Mouse (Mus musculus): ENCODE data around the gene Ano10. TPM values are rescaled to one million over a fixed set of nuclear protein-coding genes. Genes with fewer than 3 reads are reported as not detected.

Ano10 gene
- 46.1 and 51.2 TPM in 2 replicates for polyA plus RNA-seq (2015; fragmentation: Nextera tagmentation; extraction: Ambion mirVana)

DNA sequence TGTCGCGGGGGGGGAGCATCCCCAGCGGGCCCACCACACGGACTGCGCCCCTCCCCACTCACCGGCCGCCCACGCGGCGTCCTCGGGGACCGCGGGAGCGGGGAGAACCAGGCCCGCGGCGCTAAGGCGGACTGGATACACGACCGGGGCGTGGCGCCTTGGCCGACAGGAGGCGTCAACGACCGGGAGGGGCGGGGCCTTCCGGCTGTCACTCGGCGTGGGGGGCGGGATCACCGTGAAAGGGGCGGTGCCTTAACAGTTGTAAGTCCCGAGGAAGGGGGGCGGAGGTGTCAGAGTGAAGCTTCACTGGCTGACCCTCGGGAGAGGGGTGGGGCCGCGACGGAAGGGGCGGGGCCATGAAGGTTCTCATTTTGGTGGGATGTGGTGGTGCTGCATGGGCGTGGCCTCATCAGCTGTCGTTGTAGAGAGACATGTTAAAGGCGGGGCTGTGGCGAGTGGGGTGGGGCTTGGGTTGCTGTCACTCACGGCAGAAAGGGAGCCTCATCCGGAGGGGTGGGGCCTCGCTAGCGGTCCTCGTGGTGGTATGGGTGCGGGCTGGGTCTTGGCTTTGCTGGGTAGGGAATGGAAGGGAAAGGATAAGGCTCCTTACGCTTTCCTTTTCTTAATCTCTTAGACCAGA lies at the start of gene Ano10:
TSS of gene Ano10 (minus strand) at position 182 of the 640 bp plus-strand sequence.
- Histone ChIP-seq H3K27me3 (no peaks in the 10 kb centered on the region), H3K27ac (peak within 1 kb of the TSS; percentile 78), H3K9me3 (no peaks in the 10 kb centered on the region), H3K4me1 (peaks cover 17% of the 10 kb centered on the region), H3K36me3 (no peaks in the 10 kb centered on the region), H3K4me3 (peak within 1 kb of the TSS; percentile 80), H3K9ac (peak within 1 kb of the TSS; percentile 74), H3K4me2 (peak within 1 kb of the TSS; percentile 60)
- WGBS = 1% methylated on average over 50 of the region's 51 CpGs
- ATAC-seq (ENCODE audit: insufficient number of reproducible peaks, low FRiP score, low TSS enrichment, low read depth) = peak; percentile 96

DNA sequence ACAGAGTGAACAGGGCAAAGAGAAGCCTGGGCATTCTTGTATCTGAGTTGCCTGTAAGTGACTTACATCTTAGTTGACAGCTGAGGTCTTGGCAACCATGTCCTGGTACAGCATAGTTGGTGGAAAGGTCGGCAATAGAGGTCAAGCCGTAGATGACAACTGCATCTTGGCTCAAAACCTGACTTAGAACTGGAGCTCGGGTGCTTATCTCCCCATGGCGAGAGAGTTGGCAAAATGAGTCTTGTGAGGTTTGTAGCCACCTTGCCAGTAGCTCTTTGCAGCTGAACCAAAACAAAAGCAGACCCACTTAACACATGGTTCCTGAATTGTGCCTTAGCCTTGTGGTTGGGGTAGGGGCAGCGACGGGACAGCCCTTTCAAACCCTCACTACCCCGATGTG lies 49.2 kb upstream of the Ano10 start:
- no peak for ATAC-seq (ENCODE audit: insufficient number of reproducible peaks, low FRiP score, low TSS enrichment, low read depth)
- H3K27me3 ChIP-seq = no peaks in the 10 kb centered on the region
- no peak overlapping the region for H3K4me3 ChIP-seq
- no peak overlapping the region for H3K27ac ChIP-seq
- no peaks in the 10 kb centered on the region for H3K4me1 ChIP-seq
- H3K4me2 ChIP-seq = no peak overlapping the region
- no peak overlapping the region for H3K9ac ChIP-seq
- WGBS = 82% methylated on average over 7 of the region's 7 CpGs
- H3K36me3 ChIP-seq = no peaks in the 10 kb centered on the region
- H3K9me3 ChIP-seq = no peaks in the 10 kb centered on the region

DNA sequence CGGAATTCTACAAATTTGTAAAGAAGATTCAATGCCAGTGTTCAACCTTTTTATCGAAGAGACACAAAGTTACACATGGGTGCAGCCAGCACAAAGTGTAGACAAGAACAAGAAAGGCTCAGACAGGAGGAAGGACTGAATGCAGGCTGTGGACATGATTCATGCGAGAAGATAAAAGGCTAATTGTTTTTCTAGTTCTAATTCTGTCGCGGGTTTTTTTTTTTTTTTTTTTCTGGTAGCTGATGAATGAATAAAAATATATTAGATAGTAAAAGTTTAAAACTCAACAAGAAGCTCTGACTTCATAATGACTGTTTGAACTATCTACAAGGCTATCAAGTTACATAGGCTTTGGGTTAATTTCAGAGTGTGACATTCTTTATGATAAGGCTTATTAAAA lies 45.7 kb upstream of the Ano10 start:
- Histone ChIP-seq H3K4me3 (no peak overlapping the region), H3K4me2 (no peak overlapping the region), H3K27ac (no peak overlapping the region), H3K9me3 (no peaks in the 10 kb centered on the region), H3K27me3 (no peaks in the 10 kb centered on the region), H3K4me1 (no peaks in the 10 kb centered on the region), H3K9ac (no peak overlapping the region), H3K36me3 (no peaks in the 10 kb centered on the region)
- ATAC-seq (ENCODE audit: insufficient number of reproducible peaks, low FRiP score, low TSS enrichment, low read depth) = no peak
- WGBS = 62% methylated on average over 5 of the region's 5 CpGs

DNA sequence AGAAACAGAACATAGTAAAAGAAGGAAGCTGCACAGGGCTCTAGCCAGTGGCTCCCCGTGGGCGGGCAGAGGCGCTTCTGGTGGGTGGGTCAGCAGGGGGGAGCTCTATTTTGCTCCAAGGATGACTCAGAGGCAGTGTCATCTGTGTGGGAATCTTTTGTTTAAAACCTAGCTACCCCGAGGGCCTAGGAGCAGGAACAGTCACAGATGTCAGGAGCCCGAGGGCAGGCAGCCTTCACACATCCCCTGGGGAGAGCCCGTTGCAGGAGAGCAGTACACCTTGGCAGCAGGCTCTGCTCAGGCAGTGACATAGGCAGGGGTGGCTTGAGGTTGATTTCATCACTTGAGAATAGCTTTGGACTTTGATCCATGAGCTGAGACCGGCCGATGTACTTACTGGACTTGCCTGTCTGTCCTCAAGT lies 43.3 kb upstream of the Ano10 start:
- no peak for ATAC-seq (ENCODE audit: insufficient number of reproducible peaks, low FRiP score, low TSS enrichment, low read depth)
- 44% methylated on average over 8 of the region's 8 CpGs for WGBS

DNA sequence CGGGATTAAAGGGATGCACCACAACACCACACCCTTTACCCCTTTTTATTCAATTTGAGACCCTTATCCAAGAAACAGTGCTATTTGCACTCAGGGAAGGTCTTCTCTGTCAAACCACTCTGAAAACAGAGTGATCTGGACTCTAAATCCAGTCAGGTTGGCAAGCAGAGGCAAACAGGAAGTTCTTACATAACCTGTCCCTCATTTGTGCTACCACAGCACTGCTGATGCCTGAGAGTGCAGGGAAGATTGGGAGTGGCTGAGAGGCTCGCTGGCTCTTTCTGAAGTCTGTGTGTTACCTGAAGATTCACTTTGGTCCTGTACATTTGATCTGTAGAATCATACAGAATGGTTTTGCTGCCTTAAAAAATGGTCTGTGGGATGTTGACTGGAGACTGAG lies 42.5 kb upstream of the Ano10 start:
- Histone ChIP-seq H3K4me3 (no peak overlapping the region), H3K27ac (no peak overlapping the region), H3K27me3 (no peaks in the 10 kb centered on the region), H3K4me2 (no peak overlapping the region), H3K9me3 (no peaks in the 10 kb centered on the region), H3K9ac (no peak overlapping the region), H3K4me1 (no peaks in the 10 kb centered on the region), H3K36me3 (no peaks in the 10 kb centered on the region)
- 72% methylated on average over 2 of the region's 2 CpGs for WGBS
- no peak for ATAC-seq (ENCODE audit: insufficient number of reproducible peaks, low FRiP score, low TSS enrichment, low read depth)

More for the DNA sequence above, 43.3 kb upstream of the Ano10 start:
- H3K4me1 ChIP-seq = no peaks in the 10 kb centered on the region
- H3K36me3 ChIP-seq = no peaks in the 10 kb centered on the region
- H3K9me3 ChIP-seq = no peaks in the 10 kb centered on the region
- no peaks in the 10 kb centered on the region for H3K27me3 ChIP-seq
- no peak overlapping the region for H3K4me3 ChIP-seq
- H3K4me2 ChIP-seq = no peak overlapping the region
- no peak overlapping the region for H3K9ac ChIP-seq
- H3K27ac ChIP-seq = no peak overlapping the region

DNA sequence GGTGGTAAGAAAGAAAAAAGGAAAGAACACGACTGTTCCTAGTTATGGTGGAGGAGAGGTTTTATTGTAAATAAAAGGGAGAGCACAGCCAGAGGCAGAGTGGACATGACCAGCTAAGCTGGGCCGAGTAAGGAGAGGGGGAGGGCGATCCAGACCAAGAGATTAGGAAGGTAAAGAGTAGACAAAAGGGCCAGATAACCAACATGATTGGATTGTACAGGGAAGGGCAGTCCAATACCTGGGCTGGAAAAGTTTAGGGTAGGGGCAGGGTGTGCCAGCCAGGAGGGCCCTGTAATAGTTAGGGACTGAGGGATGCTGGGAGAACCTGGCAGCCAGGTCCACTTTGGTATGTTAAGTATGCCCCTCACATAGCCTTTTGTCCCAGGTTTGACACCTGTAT lies 34.0 kb upstream of the Ano10 start:
- no peak for ATAC-seq (ENCODE audit: insufficient number of reproducible peaks, low FRiP score, low TSS enrichment, low read depth)
- Histone ChIP-seq H3K9me3 (no peaks in the 10 kb centered on the region), H3K27ac (no peak overlapping the region), H3K36me3 (no peaks in the 10 kb centered on the region), H3K4me2 (no peak overlapping the region), H3K4me1 (no peaks in the 10 kb centered on the region), H3K27me3 (no peaks in the 10 kb centered on the region), H3K4me3 (no peak overlapping the region), H3K9ac (no peak overlapping the region)
- 59% methylated on average over 3 of the region's 3 CpGs for WGBS

DNA sequence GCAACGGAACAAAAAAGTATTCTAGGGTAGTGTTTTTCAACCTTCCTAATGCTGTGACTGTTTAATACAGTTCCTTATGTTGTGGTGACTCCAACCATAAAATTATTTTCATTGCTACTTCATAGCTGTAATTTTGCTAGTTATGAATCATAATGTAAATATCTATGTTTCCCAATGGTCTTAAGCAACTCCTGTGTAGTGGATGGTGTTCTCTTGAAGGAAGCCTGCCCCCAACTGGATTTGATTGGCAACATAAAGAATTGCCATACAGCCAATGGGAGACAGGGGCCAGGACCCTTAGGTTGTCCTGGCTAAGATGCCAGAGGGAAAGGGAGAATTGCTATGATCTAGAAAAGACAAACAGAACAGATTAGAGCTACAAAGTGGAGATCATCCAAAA lies 31.8 kb upstream of the Ano10 start:
- no peaks in the 10 kb centered on the region for H3K9me3 ChIP-seq
- H3K4me1 ChIP-seq = no peaks in the 10 kb centered on the region
- H3K27me3 ChIP-seq = no peaks in the 10 kb centered on the region
- 96% methylated on average over 1 of the region's 1 CpGs for WGBS
- no peak for ATAC-seq (ENCODE audit: insufficient number of reproducible peaks, low FRiP score, low TSS enrichment, low read depth)
- no peak overlapping the region for H3K4me3 ChIP-seq
- H3K36me3 ChIP-seq = no peaks in the 10 kb centered on the region
- no peak overlapping the region for H3K27ac ChIP-seq
- H3K9ac ChIP-seq = no peak overlapping the region
- H3K4me2 ChIP-seq = no peak overlapping the region

DNA sequence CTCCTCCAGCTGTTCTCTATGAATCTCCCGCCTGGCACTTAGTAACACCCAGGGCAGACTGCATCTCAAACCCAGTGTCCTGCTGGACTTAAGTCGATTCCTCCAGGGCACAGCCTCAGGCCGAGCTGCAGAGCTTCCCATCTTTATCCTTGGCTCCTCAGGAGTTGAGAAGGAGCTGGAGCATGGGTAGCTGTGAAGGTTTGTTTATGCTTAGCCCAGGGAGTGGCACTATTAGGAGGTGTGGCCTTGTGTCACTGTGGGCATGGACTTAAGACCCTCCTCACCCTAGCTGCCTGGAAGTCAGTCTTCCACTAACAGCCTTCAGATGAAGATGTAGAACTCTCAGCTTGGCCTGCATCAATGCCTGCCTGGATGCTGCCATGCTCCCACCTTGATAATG lies 28.1 kb upstream of the Ano10 start:
- H3K4me1 ChIP-seq = no peaks in the 10 kb centered on the region
- H3K36me3 ChIP-seq = no peaks in the 10 kb centered on the region
- 63% methylated on average over 3 of the region's 3 CpGs for WGBS
- H3K27ac ChIP-seq = no peak overlapping the region
- ATAC-seq (ENCODE audit: insufficient number of reproducible peaks, low FRiP score, low TSS enrichment, low read depth) = no peak
- H3K27me3 ChIP-seq = no peaks in the 10 kb centered on the region
- no peak overlapping the region for H3K4me3 ChIP-seq
- H3K9me3 ChIP-seq = no peaks in the 10 kb centered on the region
- no peak overlapping the region for H3K4me2 ChIP-seq
- H3K9ac ChIP-seq = no peak overlapping the region

DNA sequence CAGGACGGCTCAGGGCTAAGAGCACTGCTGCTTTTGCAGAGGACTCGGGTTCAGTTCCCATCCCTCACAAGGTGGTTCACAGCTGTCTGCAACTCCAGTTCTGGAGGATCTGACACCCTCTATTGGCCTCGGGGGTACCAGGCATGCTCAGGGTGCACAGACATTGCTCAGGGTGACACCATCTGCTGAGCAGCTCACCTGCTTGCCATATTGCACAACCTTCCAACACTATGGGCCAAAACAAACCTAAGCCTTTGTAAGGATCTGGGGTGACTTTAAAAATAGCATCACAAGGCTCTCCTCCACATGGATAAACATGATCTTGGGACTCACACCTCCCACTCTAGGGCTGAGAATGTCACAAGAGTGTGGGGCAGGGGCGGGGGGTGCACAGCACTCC lies 26.4 kb upstream of the Ano10 start:
- Histone ChIP-seq H3K27ac (no peak overlapping the region), H3K4me2 (no peak overlapping the region), H3K4me1 (no peaks in the 10 kb centered on the region), H3K4me3 (no peak overlapping the region), H3K9me3 (no peaks in the 10 kb centered on the region), H3K27me3 (no peaks in the 10 kb centered on the region), H3K9ac (no peak overlapping the region), H3K36me3 (no peaks in the 10 kb centered on the region)
- 86% methylated on average over 4 of the region's 4 CpGs for WGBS
- no peak for ATAC-seq (ENCODE audit: insufficient number of reproducible peaks, low FRiP score, low TSS enrichment, low read depth)

DNA sequence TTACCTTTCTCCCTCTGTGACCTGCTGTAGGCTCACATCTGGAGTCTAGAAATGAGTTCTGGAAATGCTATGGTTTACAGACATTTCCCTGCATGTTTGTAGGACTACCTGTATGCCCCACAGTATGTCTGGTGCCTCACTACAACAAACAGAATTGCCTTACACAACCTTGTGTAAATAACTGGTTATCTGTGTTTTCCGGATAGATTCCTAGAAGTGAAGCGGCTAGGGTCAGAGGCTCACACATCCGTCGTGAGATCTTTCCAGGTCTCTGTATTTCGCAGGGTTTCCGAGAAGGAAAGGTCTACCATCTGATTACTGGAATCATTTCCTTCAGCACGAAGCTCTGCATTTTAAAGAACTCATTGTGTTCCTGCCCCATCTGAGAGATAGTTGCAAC lies 22.3 kb upstream of the Ano10 start:
- Histone ChIP-seq H3K27me3 (no peaks in the 10 kb centered on the region), H3K9ac (no peak overlapping the region), H3K4me1 (no peaks in the 10 kb centered on the region), H3K36me3 (no peaks in the 10 kb centered on the region), H3K27ac (no peak overlapping the region), H3K9me3 (no peaks in the 10 kb centered on the region), H3K4me2 (no peak overlapping the region), H3K4me3 (no peak overlapping the region)
- ATAC-seq (ENCODE audit: insufficient number of reproducible peaks, low FRiP score, low TSS enrichment, low read depth) = no peak
- WGBS = 89% methylated on average over 7 of the region's 7 CpGs

DNA sequence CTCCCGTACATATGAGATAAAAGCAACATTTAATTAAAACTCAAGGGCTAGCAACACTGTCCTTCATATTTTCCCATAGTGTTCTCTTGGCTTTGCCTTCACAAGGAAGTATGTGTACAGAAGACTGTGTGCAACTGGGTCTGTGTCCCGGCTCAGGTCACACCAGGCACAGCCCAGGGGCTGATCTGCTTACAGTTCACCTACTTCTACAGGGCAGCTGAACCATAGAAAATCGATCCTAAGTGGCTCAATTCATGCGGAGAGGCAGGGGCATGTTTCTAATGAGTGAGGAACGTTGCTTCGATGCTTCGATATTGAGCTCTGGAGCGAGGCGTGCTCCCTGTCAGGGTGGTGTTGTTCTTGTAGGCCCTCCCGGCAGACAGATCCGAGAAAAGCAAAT lies 21.3 kb upstream of the Ano10 start:
- no peak overlapping the region for H3K4me3 ChIP-seq
- no peak overlapping the region for H3K4me2 ChIP-seq
- H3K36me3 ChIP-seq = no peaks in the 10 kb centered on the region
- H3K4me1 ChIP-seq = 0 out of 2 replicates have a peak, but pooled peaks cover 4% of the 10 kb centered on the region
- H3K9ac ChIP-seq = no peak overlapping the region
- H3K27me3 ChIP-seq = no peaks in the 10 kb centered on the region
- H3K9me3 ChIP-seq = no peaks in the 10 kb centered on the region
- 76% methylated on average over 11 of the region's 11 CpGs for WGBS
- no peak for ATAC-seq (ENCODE audit: insufficient number of reproducible peaks, low FRiP score, low TSS enrichment, low read depth)
- H3K27ac ChIP-seq = no peak overlapping the region

DNA sequence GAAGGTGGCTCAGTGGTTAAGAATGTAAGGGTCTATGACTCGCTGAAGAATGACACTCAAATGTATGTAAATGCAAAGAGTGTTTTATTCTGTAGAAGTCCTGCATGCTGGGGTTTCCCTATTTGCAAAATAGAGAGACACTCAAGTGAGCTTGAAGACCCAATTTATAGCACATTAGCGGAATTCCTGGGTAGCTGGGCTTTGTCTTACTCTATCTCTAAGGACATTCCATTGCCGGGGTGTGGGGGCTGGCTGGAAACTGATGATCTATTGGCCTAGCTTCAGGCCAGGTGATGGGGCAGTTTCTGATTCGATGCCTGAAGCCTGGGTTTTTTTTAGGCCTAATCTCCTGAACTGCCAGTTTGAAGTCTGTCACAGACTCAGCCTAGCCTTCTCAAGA lies 20.7 kb upstream of the Ano10 start:
- no peak overlapping the region for H3K27ac ChIP-seq
- H3K4me2 ChIP-seq = no peak overlapping the region
- H3K9ac ChIP-seq = no peak overlapping the region
- ATAC-seq (ENCODE audit: insufficient number of reproducible peaks, low FRiP score, low TSS enrichment, low read depth) = no peak
- no peaks in the 10 kb centered on the region for H3K27me3 ChIP-seq
- no peaks in the 10 kb centered on the region for H3K9me3 ChIP-seq
- 0 out of 2 replicates have a peak, but pooled peaks cover 4% of the 10 kb centered on the region for H3K4me1 ChIP-seq
- no peak overlapping the region for H3K4me3 ChIP-seq
- no peaks in the 10 kb centered on the region for H3K36me3 ChIP-seq
- 60% methylated on average over 4 of the region's 4 CpGs for WGBS

DNA sequence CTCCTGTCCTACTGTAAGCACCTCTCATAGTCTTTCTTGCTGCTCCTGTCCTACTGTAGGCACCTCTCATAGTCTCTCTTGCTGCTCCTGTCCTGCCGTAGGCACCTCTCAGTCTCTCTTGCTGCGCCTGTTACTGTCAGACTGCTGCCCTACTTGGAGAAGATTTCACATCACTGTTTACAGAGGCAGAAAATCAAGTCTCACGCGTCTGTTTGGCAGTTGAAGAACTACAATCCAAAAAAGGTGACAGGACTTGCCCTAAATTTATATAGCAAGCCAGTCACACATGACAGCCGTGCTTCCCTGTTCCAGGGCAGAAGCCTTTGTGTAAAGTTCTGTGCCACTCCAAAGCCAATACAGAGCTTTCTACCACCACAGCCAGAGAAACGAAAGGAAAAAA lies 20.2 kb upstream of the Ano10 start:
- H3K9ac ChIP-seq = no peak overlapping the region
- no peaks in the 10 kb centered on the region for H3K36me3 ChIP-seq
- no peak overlapping the region for H3K4me3 ChIP-seq
- WGBS = 79% methylated on average over 6 of the region's 6 CpGs
- H3K4me2 ChIP-seq = no peak overlapping the region
- H3K4me1 ChIP-seq = 0 out of 2 replicates have a peak, but pooled peaks cover 4% of the 10 kb centered on the region
- H3K27me3 ChIP-seq = no peaks in the 10 kb centered on the region
- no peak for ATAC-seq (ENCODE audit: insufficient number of reproducible peaks, low FRiP score, low TSS enrichment, low read depth)
- H3K27ac ChIP-seq = no peak overlapping the region
- H3K9me3 ChIP-seq = no peaks in the 10 kb centered on the region
